Mouse (Mus musculus) neural tube, embryonic 13.5 days (tissue): ENCODE results near the gene Parm1. TPM values are rescaled to one million over a fixed set of nuclear protein-coding genes. Genes with fewer than 3 reads are reported as not detected.

ENCODE experiments used
- ATAC-seq: fragments of 200-750 bp; cut with Nextera tagmentation; 2 replicates; pipeline ENCODE4 v1.8.0; 2017; ENCODE audit warnings: low read depth, mild to moderate bottlenecking, moderate TSS enrichment, moderate library complexity
- H3K27ac ChIP-seq: fragments of 300-500 bp; sonication (generic); replicated peaks from 2 replicates; pipeline ENCODE4 v1.5.1; 2015; ENCODE audit warnings: moderate library complexity, mild to moderate bottlenecking, inconsistent platforms
- H3K27me3 ChIP-seq: fragments of 300-500 bp; sonication (generic); 2 replicates; pipeline ENCODE4 v1.6.1; 2015; ENCODE audit warnings: mild to moderate bottlenecking, inconsistent platforms
- H3K36me3 ChIP-seq: fragments of 300-500 bp; sonication (generic); 2 replicates; pipeline ENCODE4 v1.6.1; 2015; ENCODE audit warnings: mild to moderate bottlenecking, inconsistent platforms
- H3K4me1 ChIP-seq: fragments of 300-500 bp; sonication (generic); replicated peaks from 2 replicates; pipeline ENCODE4 v1.6.1; 2015; ENCODE audit warnings: inconsistent platforms
- H3K4me2 ChIP-seq: fragments of 300-500 bp; sonication (generic); 2 replicates; pipeline ENCODE4 v1.6.1; 2015; ENCODE audit warnings: inconsistent platforms, mild to moderate bottlenecking, moderate library complexity
- H3K4me3 ChIP-seq: fragments of 300-500 bp; sonication (generic); 2 replicates; pipeline ENCODE4 v1.5.1; 2015; ENCODE audit warnings: mild to moderate bottlenecking, inconsistent platforms
- H3K9ac ChIP-seq: fragments of 300-500 bp; sonication (generic); 2 replicates; pipeline ENCODE4 v1.6.1; 2015; ENCODE audit warnings: moderate library complexity, mild to moderate bottlenecking, inconsistent platforms
- H3K9me3 ChIP-seq: fragments of 300-500 bp; sonication (generic); 2 replicates; pipeline ENCODE4 v1.6.1; 2016; ENCODE audit warnings: inconsistent platforms
- whole genome bisulfite sequencing: fragments of 180-500 bp; shearing (Covaris S2); methylation state at CpG from one replicate; pipeline ENCODE4 v1.1.7; 2015; 5-methylcytosine and 5-hydroxymethylcytosine counted together
- polyA plus RNA-seq: library from polyadenylated mRNA; unstranded; fragments of >200 nt; fragmentation: Nextera tagmentation; extraction: Ambion mirVana; gene quantifications from 2 replicates; pipeline ENCODE4 v1.2.1, GENCODE M21; 2015

Gene Parm1
- 7.1 and 8.7 TPM in 2 replicates for polyA plus RNA-seq

DNA sequence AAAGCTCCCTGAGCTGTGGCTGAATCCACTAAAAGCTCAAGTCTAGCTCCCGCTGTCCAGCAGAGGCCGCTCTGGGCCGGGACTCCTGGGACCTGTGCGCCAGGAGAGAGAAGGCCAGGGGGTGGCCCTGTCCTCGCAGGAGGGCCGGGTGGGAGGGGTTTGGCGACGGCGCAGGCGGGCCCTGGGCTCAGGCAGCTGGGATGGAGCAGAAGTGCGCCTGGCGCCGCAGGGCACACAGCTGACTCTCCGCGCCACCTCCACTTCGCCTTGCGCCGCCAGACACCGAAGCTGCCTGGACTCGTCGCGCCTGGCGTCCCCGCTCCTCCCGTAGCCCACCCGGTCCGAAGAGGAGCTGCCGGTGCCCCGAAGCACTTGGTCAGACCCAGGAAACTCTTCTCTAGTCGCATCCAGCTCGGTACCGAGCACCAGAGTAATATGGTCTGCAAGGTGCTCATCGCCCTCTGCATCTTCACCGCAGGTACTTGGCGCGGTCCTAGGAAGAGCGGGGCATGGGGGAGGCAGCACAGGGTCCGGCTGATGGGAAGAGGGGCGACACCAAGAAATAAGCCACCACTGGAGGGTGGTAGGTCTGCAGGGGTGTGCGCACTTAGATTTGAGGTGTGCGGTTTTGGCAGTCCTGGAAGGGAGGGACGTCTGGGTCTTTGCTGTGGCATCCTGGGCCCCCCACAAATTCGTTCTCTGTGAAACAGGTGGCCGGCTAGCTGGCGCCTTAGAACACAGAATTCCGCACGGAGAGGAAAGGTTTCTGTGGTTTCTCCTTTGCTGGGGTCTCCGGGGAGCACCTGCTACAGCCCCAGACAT, at the start of gene Parm1:
TSS of gene Parm1 (plus strand) at position 136 of the 822 bp plus-strand sequence.
- Histone ChIP-seq H3K36me3 (no peaks in the 10 kb centered on the region), H3K9ac (peak within 1 kb of the TSS; percentile 74), H3K9me3 (no peaks in the 10 kb centered on the region), H3K4me2 (peak within 1 kb of the TSS; percentile 96), H3K4me3 (peak within 1 kb of the TSS; percentile 56), H3K27me3 (peaks cover 15% of the 10 kb centered on the region), H3K27ac (no peak within 1 kb of the TSS), H3K4me1 (peaks cover 25% of the 10 kb centered on the region)
- 1% methylated on average over 48 of the region's 48 CpGs for WGBS
- ATAC-seq: peak; percentile 99

- WGBS: 90% methylated on average over 7 of the region's 7 CpGs
- no peak for ATAC-seq
Measured at GRCm38 (mm10) chr5:91475241-91475640, 42.2 kb upstream of the Parm1 start.

GRCm38 (mm10) chr5:91476863-91477262, 40.6 kb upstream of the Parm1 start:
- no peaks in the 10 kb centered on the region for H3K36me3 ChIP-seq
- WGBS: 90% methylated on average over 7 of the region's 7 CpGs
- no peak for ATAC-seq
- no peak overlapping the region for H3K9ac ChIP-seq
- H3K4me3 ChIP-seq: no peak overlapping the region
- no peak overlapping the region for H3K4me2 ChIP-seq
- H3K27ac ChIP-seq: no peak overlapping the region
- no peaks in the 10 kb centered on the region for H3K9me3 ChIP-seq
- no peaks in the 10 kb centered on the region for H3K4me1 ChIP-seq
- H3K27me3 ChIP-seq: no peaks in the 10 kb centered on the region

More at GRCm38 (mm10) chr5:91475241-91475640, 42.2 kb upstream of the Parm1 start:
- no peak overlapping the region for H3K9ac ChIP-seq
- no peaks in the 10 kb centered on the region for H3K4me1 ChIP-seq
- peaks cover 6% of the 10 kb centered on the region; the same call in 1 of the 2 replicates for H3K9me3 ChIP-seq
- H3K4me2 ChIP-seq: no peak overlapping the region
- H3K4me3 ChIP-seq: no peak overlapping the region
- H3K27ac ChIP-seq: no peak overlapping the region
- no peaks in the 10 kb centered on the region for H3K27me3 ChIP-seq
- H3K36me3 ChIP-seq: no peaks in the 10 kb centered on the region

GRCm38 (mm10) chr5:91478673-91479072, 38.7 kb upstream of the Parm1 start:
- no peaks in the 10 kb centered on the region for H3K36me3 ChIP-seq
- no peak overlapping the region for H3K4me3 ChIP-seq
- H3K4me1 ChIP-seq: no peaks in the 10 kb centered on the region
- no peak overlapping the region for H3K4me2 ChIP-seq
- no peaks in the 10 kb centered on the region for H3K9me3 ChIP-seq
- H3K27me3 ChIP-seq: no peaks in the 10 kb centered on the region
- ATAC-seq: no peak
- H3K27ac ChIP-seq: no peak overlapping the region
- H3K9ac ChIP-seq: no peak overlapping the region
- WGBS: 88% methylated on average over 4 of the region's 4 CpGs

DNA sequence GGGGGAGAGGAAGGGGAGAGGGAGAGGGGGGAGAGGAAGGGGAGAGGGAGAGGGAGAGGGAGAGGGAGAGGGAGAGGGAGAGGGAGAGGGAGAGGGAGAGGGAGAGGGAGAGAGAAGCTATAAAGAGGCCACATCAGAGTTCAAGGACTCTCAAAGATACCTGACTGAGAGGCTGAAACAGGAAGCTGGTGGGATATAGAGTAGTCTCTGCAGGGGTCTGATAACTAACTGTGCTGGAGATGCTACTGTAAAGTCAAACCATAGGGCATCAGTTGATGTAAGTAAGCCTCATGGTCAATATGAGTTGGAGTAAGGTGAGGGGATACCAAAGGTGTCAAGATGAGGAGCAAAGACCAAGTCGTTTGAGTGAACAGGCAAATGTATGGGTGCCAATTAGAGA, 37.3 kb upstream of the Parm1 start:
- no peak overlapping the region for H3K9ac ChIP-seq
- H3K9me3 ChIP-seq: no peaks in the 10 kb centered on the region
- no peak overlapping the region for H3K4me3 ChIP-seq
- ATAC-seq: no peak
- H3K27ac ChIP-seq: no peak overlapping the region
- H3K4me1 ChIP-seq: no peaks in the 10 kb centered on the region
- no peaks in the 10 kb centered on the region for H3K36me3 ChIP-seq
- 72% methylated on average over 1 of the region's 1 CpGs for WGBS
- H3K4me2 ChIP-seq: no peak overlapping the region
- no peaks in the 10 kb centered on the region for H3K27me3 ChIP-seq

- 98% methylated on average over 1 of the region's 1 CpGs for WGBS
- no peaks in the 10 kb centered on the region for H3K36me3 ChIP-seq
- ATAC-seq: no peak
- no peak overlapping the region for H3K4me3 ChIP-seq
- H3K27ac ChIP-seq: no peak overlapping the region
- no peak overlapping the region for H3K9ac ChIP-seq
- no peak overlapping the region for H3K4me2 ChIP-seq
- no peaks in the 10 kb centered on the region for H3K27me3 ChIP-seq
- no peaks in the 10 kb centered on the region for H3K9me3 ChIP-seq
- no peaks in the 10 kb centered on the region for H3K4me1 ChIP-seq
Measured at GRCm38 (mm10) chr5:91484324-91484723, 33.1 kb upstream of the Parm1 start.

- Histone ChIP-seq H3K4me2 (no peak overlapping the region), H3K9ac (no peak overlapping the region), H3K36me3 (no peaks in the 10 kb centered on the region), H3K4me1 (no peaks in the 10 kb centered on the region), H3K27me3 (no peaks in the 10 kb centered on the region), H3K27ac (no peak overlapping the region), H3K4me3 (no peak overlapping the region), H3K9me3 (no peaks in the 10 kb centered on the region)
- no peak for ATAC-seq
- 70% methylated on average over 5 of the region's 5 CpGs for WGBS
Measured at GRCm38 (mm10) chr5:91494456-91494855, 23.0 kb upstream of the Parm1 start.

GRCm38 (mm10) chr5:91501361-91501760, 16.1 kb upstream of the Parm1 start:
- Histone ChIP-seq H3K9ac (no peak overlapping the region), H3K27ac (no peak overlapping the region), H3K27me3 (no peaks in the 10 kb centered on the region), H3K9me3 (no peaks in the 10 kb centered on the region), H3K4me2 (no peak overlapping the region), H3K4me3 (no peak overlapping the region), H3K4me1 (no peaks in the 10 kb centered on the region), H3K36me3 (no peaks in the 10 kb centered on the region)
- ATAC-seq: no peak
- WGBS: 81% methylated on average over 1 of the region's 1 CpGs

GRCm38 (mm10) chr5:91502366-91502765, 15.0 kb upstream of the Parm1 start:
- H3K9ac ChIP-seq: no peak overlapping the region
- H3K4me3 ChIP-seq: no peak overlapping the region
- H3K36me3 ChIP-seq: no peaks in the 10 kb centered on the region
- H3K4me2 ChIP-seq: no peak overlapping the region
- ATAC-seq: no peak
- no peaks in the 10 kb centered on the region for H3K27me3 ChIP-seq
- H3K27ac ChIP-seq: no peak overlapping the region
- no peaks in the 10 kb centered on the region for H3K4me1 ChIP-seq
- H3K9me3 ChIP-seq: no peaks in the 10 kb centered on the region
- WGBS: 81% methylated on average over 2 of the region's 2 CpGs

DNA sequence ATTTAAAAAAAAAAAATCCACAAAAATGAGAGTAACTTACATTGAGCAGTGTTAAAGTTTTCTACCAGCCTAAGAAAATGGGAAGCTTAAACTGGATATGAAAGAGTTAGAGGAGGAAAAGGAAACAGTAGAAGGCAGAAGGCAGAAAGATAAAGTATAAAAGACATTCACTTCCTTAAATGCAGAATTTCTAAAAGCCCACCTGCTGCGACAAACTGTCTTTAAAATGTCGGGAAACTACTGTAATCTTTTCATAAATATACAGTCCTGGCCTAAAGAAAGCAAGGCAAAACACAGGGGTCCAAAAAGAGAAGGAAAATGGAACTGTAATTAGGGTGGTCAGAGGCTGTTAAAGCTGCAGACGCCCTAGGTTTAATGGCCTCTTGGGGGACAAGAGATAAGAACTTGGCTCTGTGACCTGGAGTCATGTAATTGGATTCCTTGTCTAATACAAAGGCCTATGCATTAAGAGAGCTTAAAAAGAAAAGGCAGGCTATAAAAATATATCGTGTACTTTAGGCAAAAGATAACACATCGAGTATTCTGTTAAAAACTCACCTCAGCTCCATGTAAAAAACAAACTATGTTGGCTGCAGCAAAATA, 13.0 kb upstream of the Parm1 start:
- Histone ChIP-seq H3K9ac (no peak overlapping the region), H3K27ac (no peak overlapping the region), H3K9me3 (no peaks in the 10 kb centered on the region), H3K4me3 (no peak overlapping the region), H3K27me3 (no peaks in the 10 kb centered on the region), H3K36me3 (no peaks in the 10 kb centered on the region), H3K4me1 (no peaks in the 10 kb centered on the region), H3K4me2 (no peak overlapping the region)
- 59% methylated on average over 5 of the region's 5 CpGs for WGBS
- ATAC-seq: no peak

DNA sequence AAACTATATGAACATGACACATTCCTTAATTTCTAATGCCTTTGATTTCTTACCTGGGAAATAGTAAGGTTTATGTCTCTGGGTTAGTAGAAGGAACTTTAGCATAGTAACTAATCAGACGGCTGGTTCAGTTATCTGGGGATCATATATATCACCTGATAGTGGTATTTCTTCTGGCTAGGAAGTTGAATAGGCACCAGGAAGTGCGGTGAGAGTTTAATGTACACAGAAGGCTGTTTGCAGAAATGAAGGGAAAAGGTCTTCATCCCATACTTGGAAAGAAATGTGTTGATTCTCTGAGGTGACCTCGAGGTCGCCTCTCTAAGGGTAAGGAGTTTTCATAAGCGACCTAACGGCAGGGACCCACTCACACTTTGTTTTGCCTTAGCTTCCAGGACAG, 338 bp upstream of the Parm1 start:
- Histone ChIP-seq H3K9me3 (no peaks in the 10 kb centered on the region), H3K9ac (peak overlapping the region; percentile 74), H3K4me2 (peak overlapping the region; percentile 96), H3K36me3 (no peaks in the 10 kb centered on the region), H3K4me1 (peaks cover 25% of the 10 kb centered on the region), H3K4me3 (peak overlapping the region; percentile 56), H3K27ac (no peak overlapping the region), H3K27me3 (peaks cover 15% of the 10 kb centered on the region)
- ATAC-seq: no peak
- WGBS: 21% methylated on average over 6 of the region's 6 CpGs

DNA sequence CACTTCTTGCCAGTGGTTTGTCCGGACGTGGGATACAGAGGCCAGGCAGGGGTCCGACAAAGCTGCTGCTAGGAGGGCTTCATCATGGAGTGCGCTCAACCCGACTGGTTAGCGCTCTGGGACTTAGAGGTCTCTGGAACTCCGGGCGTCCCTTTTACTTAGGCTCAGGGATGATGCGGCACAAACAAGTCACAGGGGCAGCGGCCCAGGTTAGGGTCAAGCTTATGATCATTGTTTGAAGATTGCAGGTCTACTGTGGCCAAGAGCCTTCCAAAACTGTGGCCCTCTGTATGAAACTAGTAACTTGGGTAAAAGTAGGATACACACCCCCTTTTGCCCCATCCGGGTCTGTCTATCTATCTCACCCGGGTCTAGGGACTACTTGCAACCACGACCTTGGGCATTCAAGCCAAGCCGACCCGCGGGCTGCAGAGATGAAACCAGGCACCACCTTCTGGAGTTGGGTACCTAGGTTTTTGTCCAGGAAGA, 931 bp downstream of the Parm1 start:
- Histone ChIP-seq H3K9me3 (no peaks in the 10 kb centered on the region), H3K27ac (no peak overlapping the region), H3K4me1 (peaks cover 25% of the 10 kb centered on the region), H3K36me3 (no peaks in the 10 kb centered on the region), H3K27me3 (peaks cover 15% of the 10 kb centered on the region), H3K9ac (peak overlapping the region; percentile 74), H3K4me3 (peak overlapping the region; percentile 56), H3K4me2 (peak overlapping the region; percentile 96)
- WGBS: 4% methylated on average over 16 of the region's 16 CpGs
- ATAC-seq: peak; percentile 29; the same call in 1 of the 2 replicates
